Mouse (Mus musculus) cerebellum, adult (tissue): Measurements from ENCODE around the gene Stk17b.
"Not testable (repeated sequence)": the region's sequence is repeated elsewhere in the genome, so short reads cannot be mapped to it uniquely, and the experiment has no call there.

ENCODE experiments used
- ATAC-seq: cut with Nextera tagmentation; 2 replicates; pipeline ENCODE4 v1.9.2; 2017; ENCODE audit warnings: mild to moderate bottlenecking, moderate library complexity, mixed read lengths; ENCODE audit not compliant: insufficient number of reproducible peaks, low FRiP score, low TSS enrichment

Gene Stk17b

DNA sequence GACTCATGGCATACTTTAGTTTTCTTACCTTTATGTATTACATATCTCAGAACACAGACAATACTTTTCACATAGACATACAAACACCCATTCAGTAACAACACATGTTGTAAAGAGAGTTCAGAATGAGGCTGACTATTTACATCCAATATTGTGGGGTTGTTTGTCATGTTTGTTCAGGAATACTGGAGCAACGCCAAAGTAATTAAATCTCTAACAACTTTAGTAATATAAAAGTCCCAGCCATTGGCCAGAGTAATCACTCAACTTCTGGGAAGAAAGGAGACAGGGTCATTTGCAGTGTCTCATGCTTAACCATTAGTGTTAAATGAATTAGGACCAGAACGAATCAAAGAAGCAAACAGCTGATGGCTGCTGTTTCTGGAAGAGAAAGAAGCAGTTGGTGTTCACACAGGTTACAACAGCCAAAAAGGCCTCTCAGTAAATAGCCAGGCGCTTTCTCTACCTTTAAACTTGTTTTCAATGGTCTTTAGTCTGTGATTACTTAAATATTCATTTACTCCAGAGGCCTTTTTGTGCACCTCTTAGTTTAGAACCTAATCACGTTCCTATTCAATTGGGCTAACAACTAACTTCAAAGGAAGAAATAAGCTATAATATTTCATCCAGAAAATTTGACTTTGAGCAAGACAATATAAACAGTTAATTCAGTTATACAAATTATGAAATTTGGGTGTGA lies 44.8 kb downstream of the Stk17b start:
- ATAC-seq, result not testable (repeated sequence)

DNA sequence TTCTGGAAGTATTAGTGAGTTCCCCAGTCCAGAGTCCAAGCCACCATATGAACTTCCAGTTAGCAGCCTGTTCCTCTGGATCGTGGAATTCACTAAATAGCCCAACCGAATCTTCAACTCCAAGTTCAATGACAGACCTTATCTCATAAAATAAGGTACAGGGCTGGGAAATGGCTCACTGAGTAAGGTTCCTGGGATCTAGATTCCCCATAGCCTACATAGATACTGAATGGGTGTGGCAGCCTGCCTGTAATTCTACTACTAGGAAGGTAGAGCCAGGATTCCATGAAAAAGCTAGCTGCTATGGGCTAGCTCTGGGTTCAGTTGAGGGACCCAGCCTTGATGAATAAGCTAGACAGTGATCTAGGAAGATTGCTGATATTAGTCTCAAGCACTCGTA lies 48.4 kb downstream of the Stk17b start:
- ATAC-seq, result no peak

DNA sequence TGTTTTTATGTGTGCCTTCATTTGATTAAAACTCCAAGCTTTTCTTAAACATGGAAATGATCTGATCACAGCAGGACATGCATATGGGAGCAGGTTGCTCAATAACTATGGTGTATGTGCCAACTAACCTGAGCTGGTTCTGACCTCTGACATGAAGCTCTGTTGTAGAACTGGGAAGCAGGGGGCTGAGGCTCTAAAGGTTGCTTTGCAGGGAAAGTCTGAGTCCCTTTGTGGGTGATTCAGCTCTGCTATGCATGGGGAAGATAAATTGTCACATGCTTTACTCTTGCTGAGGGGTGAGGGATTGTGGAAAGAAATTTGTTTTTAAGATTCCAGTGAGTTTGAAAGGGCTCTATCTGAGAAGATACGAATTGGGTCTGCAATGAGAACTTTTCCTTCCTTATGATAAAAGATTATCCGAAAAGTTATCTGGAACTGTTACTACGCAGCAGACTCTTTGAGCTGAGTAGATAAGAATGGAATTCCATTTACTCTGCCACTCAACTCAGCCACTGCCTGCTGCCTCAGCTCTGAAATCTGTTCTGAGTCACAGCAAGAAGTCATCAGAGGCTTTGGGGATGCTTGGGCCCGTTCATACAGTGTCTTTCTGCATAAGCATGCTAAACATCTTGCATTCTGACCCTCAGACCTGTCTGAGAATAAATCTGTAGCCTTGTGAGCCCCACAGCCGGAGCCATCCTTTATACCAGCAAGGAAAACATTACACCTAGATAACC lies 56.4 kb downstream of the Stk17b start:
- no peak for ATAC-seq

DNA sequence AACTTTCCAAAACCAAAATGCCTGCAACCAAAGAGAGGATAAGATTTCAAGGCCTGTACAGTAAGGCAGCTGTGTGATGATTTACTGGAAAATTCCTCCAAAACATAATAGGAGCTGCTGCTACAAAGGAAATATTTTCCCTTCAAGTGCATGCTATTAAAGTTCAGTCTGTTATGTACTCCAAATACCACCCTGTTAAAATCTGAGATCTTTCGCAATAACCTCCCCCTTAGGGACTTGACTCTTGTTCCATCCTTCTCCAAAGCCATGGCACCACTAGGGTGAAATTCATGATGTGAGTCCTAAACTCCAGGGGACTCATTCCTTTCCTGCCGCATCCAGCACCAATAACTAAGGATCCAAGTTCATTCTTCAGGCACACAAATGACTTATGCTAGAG lies 58.1 kb downstream of the Stk17b start:
- ATAC-seq, result no peak

DNA sequence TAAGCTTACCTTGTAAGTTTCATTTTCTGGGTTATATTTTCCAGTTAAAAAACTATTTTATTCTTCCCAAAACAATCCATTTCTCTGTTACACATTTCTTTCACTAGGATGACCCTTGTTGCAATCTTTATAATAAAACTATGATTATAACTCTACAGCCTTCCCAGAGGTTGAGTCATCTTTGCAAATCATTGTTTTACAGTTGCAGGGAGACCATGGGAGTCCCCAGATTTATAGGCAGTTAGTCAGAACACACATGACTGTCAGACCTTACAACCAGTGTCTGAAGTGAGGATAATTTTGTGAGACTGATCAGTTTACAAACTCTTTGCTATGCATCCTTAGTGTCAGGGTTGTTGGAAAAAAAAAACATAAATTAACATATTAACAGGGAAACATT lies 63.7 kb downstream of the Stk17b start:
- no peak for ATAC-seq

DNA sequence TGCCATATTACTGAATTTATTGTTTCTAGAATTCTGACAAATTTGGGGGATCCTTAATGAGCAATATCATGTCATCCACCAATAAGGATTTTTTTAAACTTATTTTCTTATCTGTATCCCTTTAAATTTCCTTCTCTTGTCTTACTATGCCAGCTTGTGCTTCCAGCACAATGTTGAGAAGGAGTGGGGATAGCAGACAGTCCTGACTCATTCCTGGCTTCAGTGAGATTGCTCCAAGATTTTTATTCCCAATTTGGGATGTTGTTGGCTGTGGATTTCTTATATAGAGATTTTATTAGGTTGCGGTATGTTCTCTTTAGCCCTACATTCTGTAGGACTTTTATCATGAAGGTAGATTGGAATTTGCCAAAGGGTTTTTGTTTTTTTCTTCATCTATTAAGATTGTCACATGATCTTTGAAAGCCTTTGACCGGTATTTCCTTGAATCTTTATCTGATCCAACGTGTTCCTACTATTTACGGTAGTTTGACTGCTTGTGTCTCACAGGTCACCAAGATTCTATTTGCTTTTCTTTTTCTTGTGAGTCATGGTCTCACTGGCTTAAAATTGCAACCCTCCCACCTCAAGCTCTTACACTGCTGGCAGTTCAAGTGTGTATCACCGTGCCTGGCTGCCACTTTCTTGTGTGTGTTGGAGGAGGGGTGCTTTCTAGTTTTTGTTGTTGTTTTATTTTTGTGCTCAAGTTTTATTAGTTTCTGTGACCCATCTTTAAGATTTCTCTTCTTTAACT lies 64.2 kb downstream of the Stk17b start:
- ATAC-seq, result no peak

DNA sequence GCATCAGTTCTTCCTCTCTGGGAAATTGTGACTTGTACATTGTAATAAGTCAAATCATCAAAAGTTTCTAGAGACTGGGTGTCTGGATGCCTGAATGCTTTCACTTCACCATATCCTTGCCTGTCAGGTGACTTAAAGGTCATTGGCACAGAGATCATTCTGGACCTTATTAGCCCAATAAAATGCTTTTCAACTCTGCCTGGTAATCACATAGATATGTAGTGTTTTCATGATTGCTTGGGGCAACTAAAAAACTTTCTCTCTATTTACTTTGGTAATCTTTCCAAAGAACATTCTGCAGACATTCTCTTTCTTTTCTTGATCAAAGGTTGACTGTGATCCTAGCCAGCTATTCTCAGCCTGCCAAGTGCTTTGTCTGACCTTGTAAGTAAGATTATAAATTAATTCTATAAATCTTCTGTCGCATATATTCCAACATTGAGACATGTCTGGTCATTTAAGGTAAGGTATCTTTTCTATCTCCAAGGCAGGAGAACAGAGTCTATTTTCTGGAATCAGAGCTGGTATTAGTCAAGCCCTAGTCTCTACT lies 69.0 kb downstream of the Stk17b start:
- ATAC-seq, result no peak

DNA sequence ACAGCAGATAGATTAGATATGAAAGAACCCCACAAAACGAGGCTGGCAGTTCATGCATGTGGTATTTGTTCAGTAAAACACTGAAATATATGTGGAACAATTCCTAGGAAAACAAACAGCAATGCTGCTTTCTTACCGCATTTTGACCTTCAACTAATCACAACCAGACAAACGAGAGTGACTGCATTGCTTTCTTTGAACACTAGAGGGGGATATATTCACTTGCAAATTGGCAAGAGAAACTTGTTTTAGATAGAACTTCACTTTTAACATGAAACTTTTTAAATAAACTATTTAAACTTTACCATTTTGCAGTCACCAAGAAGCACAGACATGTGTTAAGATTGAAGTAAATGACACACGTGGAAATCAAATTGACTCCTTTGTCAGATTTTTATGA lies 69.6 kb downstream of the Stk17b start:
- no peak for ATAC-seq

DNA sequence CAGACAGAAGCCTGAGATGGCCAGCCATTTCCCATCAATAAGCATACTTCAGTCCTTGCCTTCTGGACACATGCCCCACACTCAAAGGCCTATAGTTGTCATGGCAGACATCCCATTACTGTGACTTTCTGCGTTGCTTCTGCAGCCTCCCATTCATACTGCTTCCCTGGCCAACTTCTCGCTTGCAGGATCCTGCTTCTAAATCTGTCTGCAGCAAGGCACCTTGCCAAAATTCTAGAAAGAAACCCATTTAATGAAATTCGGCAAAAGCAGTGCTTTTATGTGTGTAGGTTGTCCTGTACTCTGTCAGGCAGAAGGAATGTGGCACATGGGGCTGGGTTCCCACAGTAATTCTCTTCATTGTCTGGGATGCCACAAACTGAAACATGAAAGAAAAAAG lies 71.6 kb downstream of the Stk17b start:
- ATAC-seq, result not testable (repeated sequence)

DNA sequence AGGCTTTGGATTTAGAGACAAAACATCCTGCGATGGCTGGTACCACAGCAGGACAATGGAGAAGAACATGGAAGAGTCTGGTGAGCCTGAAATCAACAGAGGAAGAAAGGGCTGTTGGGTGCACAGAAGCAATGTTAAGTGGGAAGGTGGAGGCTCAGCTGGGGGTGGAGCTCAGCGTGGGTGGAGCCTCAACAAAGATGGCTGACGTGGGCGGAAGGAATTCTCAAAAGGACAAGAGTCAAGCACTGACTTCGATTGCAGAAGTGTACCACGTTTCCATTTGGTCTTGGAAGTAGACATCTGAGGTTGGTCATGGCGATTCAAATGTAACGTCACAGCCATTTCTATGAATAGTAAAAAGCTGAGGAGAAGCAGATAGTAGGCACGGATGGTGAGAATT lies 74.0 kb downstream of the Stk17b start:
- no peak for ATAC-seq

DNA sequence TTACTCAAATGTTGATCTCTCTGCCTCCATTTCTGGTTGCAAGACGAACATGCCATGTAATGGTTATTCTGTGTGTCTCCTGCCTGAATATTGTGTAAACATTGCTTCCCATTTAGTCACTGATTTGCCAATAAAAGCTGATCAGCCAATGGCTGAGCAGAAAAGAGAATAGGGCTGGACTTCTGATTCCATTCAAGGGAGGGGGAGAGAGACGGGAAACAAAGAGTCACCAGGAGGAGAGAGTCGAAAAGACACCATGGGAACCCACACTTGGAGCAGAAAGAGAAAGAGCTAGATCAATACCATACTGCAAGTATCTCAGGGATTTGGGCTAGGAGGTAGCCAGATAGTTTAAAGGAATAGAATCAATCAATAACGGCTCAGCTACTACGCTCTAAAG lies 75.4 kb downstream of the Stk17b start:
- not testable (repeated sequence) for ATAC-seq

DNA sequence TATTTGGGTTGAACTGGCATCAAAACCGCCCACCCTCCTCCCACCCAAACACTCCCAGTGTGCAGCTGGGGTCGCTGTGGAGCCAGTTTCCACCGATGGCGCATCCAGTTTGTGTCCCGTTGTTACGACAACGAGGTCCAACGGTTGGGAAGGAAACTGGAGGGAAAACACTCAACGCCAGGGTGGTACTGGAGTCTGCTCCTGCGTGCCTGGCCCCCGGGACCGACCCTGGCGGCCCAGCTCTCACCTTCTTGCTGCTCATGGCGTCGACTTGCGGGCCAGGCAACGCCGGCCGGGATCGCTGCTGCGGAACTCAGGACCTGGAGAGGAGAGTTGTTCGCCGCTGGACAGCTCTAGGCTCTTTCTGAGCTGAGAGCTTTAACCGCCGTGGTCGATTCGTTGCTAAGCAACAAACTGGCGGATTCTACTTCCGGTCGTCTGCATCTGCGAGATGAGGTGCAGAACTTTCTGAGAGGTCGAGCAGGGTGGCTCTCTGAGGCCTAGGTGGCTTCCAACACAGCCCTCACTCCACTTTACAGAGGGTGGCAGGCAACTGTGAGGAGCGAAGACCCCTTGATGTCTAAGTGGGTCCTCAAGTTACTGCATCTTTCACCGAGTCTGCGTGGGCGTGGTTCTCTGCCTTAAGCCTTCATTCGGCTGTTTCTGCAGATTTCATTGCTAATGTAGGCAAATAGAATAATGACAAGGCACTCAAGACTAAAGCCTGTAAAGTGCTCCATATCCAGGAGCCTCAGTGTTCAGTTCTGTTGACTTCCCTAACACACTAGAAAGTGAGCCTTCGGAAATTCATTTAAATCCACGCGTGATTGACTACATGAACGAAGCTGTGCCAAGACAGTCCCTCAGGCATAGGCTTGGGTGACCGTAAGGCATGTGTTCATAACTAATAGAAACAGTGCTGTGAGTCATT lies 78.3 kb downstream of the Stk17b start, which contains the start of gene Dnah7a:
Gene Dnah7a (minus strand): TSS at position 354 of the 931 bp plus-strand sequence.
- ATAC-seq, result peak; percentile 47; the same call in 1 of the 2 replicates
